8 mouse cellular contexts compared by ENCODE assay signal in genomic region chr5:21056595-21056994, GRCm38 (mm10). TPM values are rescaled to one million over a fixed set of nuclear protein-coding genes. Genes with fewer than 3 reads are reported as not detected.
DNase-seq lines count a peak whose midpoint lies in the region; ATAC-seq and TF ChIP-seq lines count a peak whose summit lies in the region.

No protein-coding gene starts in this region.

- H3K27me3 ChIP-seq in megakaryocyte, embryonic 14.5 days (replicated peaks), result no peaks in the 10 kb centered on the region
- H3K27me3 ChIP-seq in limb, embryonic 11.5 days (ENCODE audit: control insufficient read depth, insufficient read depth, low read length), result no peaks in the 10 kb centered on the region
- H3K27me3 ChIP-seq in small intestine, adult 2 months (ENCODE audit: control insufficient read depth, insufficient read depth, low read length), result no peaks in the 10 kb centered on the region

- TF ChIP-seq CTCF in small intestine, adult 2 months (IDR thresholded peaks at IDR 0.05; ENCODE audit: extremely low read depth, insufficient read length, insufficient replicate concordance, low read depth, low read length), result no peak

- DNase-seq in adrenal gland, postnatal 10 days, result peak; percentile 4
- no peak for DNase-seq in adrenal gland, postnatal 36 days
- DNase-seq in limb, embryonic 11.5 days (ENCODE audit: low spot score), result no peak
- no peak for DNase-seq in thymus, postnatal 4 days
- DNase-seq in left cerebral cortex, postnatal 10 days (ENCODE audit: extremely low spot score in 1 of 2, low spot score in 2 of 2), result no peak

- peak overlapping the region; percentile 95 for H3K4me3 ChIP-seq in megakaryocyte, embryonic 14.5 days (replicated peaks)
- peak overlapping the region; percentile 98 for H3K4me3 ChIP-seq in limb, embryonic 11.5 days (ENCODE audit: low read depth, low read length)
- peak overlapping the region; percentile 80 for H3K4me3 ChIP-seq in small intestine, adult 2 months (ENCODE audit: low read depth, low read length)

- peaks cover 26% of the 10 kb centered on the region for H3K4me1 ChIP-seq in megakaryocyte, embryonic 14.5 days
- peaks cover 4% of the 10 kb centered on the region for H3K4me1 ChIP-seq in limb, embryonic 11.5 days (ENCODE audit: control insufficient read depth, insufficient read depth, low read length)
- H3K4me1 ChIP-seq in small intestine, adult 2 months (ENCODE audit: control insufficient read depth, insufficient read depth, insufficient read length, low read length), result peaks cover 9% of the 10 kb centered on the region; the same call in 1 of the 2 replicates

- H3K9me3 ChIP-seq in megakaryocyte, embryonic 14.5 days, result no peaks in the 10 kb centered on the region
- H3K9me3 ChIP-seq in limb, embryonic 11.5 days (ENCODE audit: control insufficient read depth, low read length), result no peaks in the 10 kb centered on the region

- intact Hi-C loops in left cerebral cortex, postnatal 10 days (cut with DNase I), result loop anchor here (10.0 kb wide), 2 partner anchors 128 to 198 kb away; partner anchors contain the start of gene Gsap

- H3K4me2 ChIP-seq in limb, embryonic 11.5 days (ENCODE audit: low read depth, severe bottlenecking), result peak overlapping the region; percentile 41

- 18% methylated on average over 8 of the region's 8 CpGs for WGBS in limb, embryonic 11.5 days
- WGBS in small intestine, adult 2 months, result under 1% methylated on average over 8 of the region's 8 CpGs

- no peak for ATAC-seq in megakaryocyte, adult 5-6 weeks (ENCODE audit: poor library complexity, severe bottlenecking)
- ATAC-seq in limb, embryonic 11.5 days (ENCODE audit: insufficient number of reproducible peaks, low FRiP score, low TSS enrichment, low read depth), result no peak

- peaks cover 6% of the 10 kb centered on the region for H3K36me3 ChIP-seq in megakaryocyte, embryonic 14.5 days (replicated peaks; ENCODE audit: low read length)
- no peaks in the 10 kb centered on the region for H3K36me3 ChIP-seq in limb, embryonic 11.5 days (ENCODE audit: control insufficient read depth, insufficient read depth, low read length)
- H3K36me3 ChIP-seq in small intestine, adult 2 months (ENCODE audit: control insufficient read depth, insufficient read depth, low read length), result no peaks in the 10 kb centered on the region

- peak overlapping the region; percentile 98 for H3K27ac ChIP-seq in limb, embryonic 11.5 days (replicated peaks; ENCODE audit: low read depth, low read length)
- H3K27ac ChIP-seq in small intestine, adult 2 months (ENCODE audit: insufficient read depth, low read depth, low read length), result peak overlapping the region; percentile 82

- TF ChIP-seq POLR2A in small intestine, adult 2 months (IDR thresholded peaks at IDR 0.05; ENCODE audit: low read depth, low read length), result no peak

- peak overlapping the region; percentile 58; the same call in 1 of the 2 replicates for H3K9ac ChIP-seq in limb, embryonic 11.5 days (ENCODE audit: low read length)

RNA-seq across cellular contexts. Expression of gene Ptpn12, which starts 0.9 kb away (rescaled TPM):
- 10 to 100 TPM; 44.9 to 53.5 TPM for total RNA-seq in adrenal gland, postnatal 10 days (2021)
- total RNA-seq in adrenal gland, postnatal 36 days (2021), result 10 to 100 TPM; 59.6 to 66.4 TPM
- polyA plus RNA-seq in megakaryocyte, embryonic 14.5 days (2012; ENCODE audit: insufficient read depth, low replicate concordance), result 20.9 and 34.8 TPM in 2 replicates
- 86.4 and 89.9 TPM in 2 replicates for total RNA-seq in megakaryocyte, adult 5-6 weeks (2015)
- 35.2 and 48.5 TPM in 2 replicates for total RNA-seq in megakaryocyte, adult 5-6 weeks (2017)
- 25.9 and 27.4 TPM in 2 replicates for polyA plus RNA-seq in limb, embryonic 11.5 days (2014; fragmentation: Nextera tagmentation; extraction: Ambion mirVana)
- 8.8 and 32.8 TPM in 2 replicates for polyA plus RNA-seq in small intestine, adult 2 months (2012; rRNA removed)
- 10 to 100 TPM; 38.3 to 41.1 TPM for total RNA-seq in left cerebral cortex, postnatal 10 days (2021)
